Mouse (Mus musculus) midbrain, embryonic 14.5 days (tissue): ENCODE data around the gene Yif1a. TPM values are rescaled to one million over a fixed set of nuclear protein-coding genes. Genes with fewer than 3 reads are reported as not detected.

ENCODE experiments used
- ATAC-seq: fragments of 200-750 bp; cut with Nextera tagmentation; 2 replicates; pipeline ENCODE4 v1.8.0; 2017; ENCODE audit warnings: moderate number of reproducible peaks, moderate library complexity; ENCODE audit not compliant: low FRiP score, low TSS enrichment
- DNase-seq: peaks from one replicate; pipeline ENCODE4 v3.0.0-alpha.2; 2015
- H3K27ac ChIP-seq: fragments of 300-500 bp; sonication (generic); replicated peaks from 2 replicates; pipeline ENCODE4 v1.5.1; 2014; ENCODE audit warnings: mild to moderate bottlenecking, low read depth, low read length, moderate library complexity
- H3K27me3 ChIP-seq: fragments of 300-500 bp; sonication (generic); 2 replicates; pipeline ENCODE4 v1.6.1; 2014; ENCODE audit warnings: low read length, control low read depth, mixed read lengths; ENCODE audit not compliant: control insufficient read depth, insufficient read depth
- H3K36me3 ChIP-seq: fragments of 300-500 bp; sonication (generic); 2 replicates; pipeline ENCODE4 v1.6.1; 2014; ENCODE audit warnings: low read length, control low read depth; ENCODE audit not compliant: control insufficient read depth, insufficient read depth
- H3K4me1 ChIP-seq: fragments of 300-500 bp; sonication (generic); 2 replicates; pipeline ENCODE4 v1.6.1; 2014; ENCODE audit warnings: mild to moderate bottlenecking, antibody characterized with exemption, low read length, control low read depth; ENCODE audit not compliant: control insufficient read depth, insufficient read depth
- H3K4me2 ChIP-seq: fragments of 300-500 bp; sonication (generic); 2 replicates; pipeline ENCODE4 v1.6.1; 2014; ENCODE audit warnings: mild to moderate bottlenecking, low read length, moderate library complexity
- H3K4me3 ChIP-seq: fragments of 300-500 bp; sonication (generic); replicated peaks from 2 replicates; pipeline ENCODE4 v1.5.1; 2014; ENCODE audit warnings: low read depth, low read length
- H3K9ac ChIP-seq: fragments of 300-500 bp; sonication (generic); replicated peaks from 2 replicates; pipeline ENCODE4 v1.6.1; 2014; ENCODE audit warnings: mild to moderate bottlenecking, low read length, moderate library complexity
- H3K9me3 ChIP-seq: fragments of 300-500 bp; sonication (generic); 2 replicates; pipeline ENCODE4 v1.6.1; 2016; ENCODE audit warnings: low read length, control low read depth, mixed read lengths; ENCODE audit not compliant: control insufficient read depth
- WGBS: fragments of 180-500 bp; shearing (Covaris S2); extraction: QIAGEN DNeasy Blood & Tissue Kit; methylation state at CpG from one replicate; pipeline ENCODE4 v1.1.7; 2014; 5-methylcytosine and 5-hydroxymethylcytosine counted together
- polyA plus RNA-seq: library from polyadenylated mRNA; unstranded; fragments of >200 nt; fragmentation: Nextera tagmentation; extraction: Ambion mirVana; gene quantifications from 2 replicates; pipeline ENCODE4 v1.2.1, GENCODE M21; 2014

Gene Yif1a
- polyA plus RNA-seq, 1 experiment from 2014 or later, result 62.2 TPM

GRCm38 (mm10) chr19:5057876-5058775, 30.2 kb upstream of the Yif1a start:
- peaks cover 2% of the 10 kb centered on the region; the same call in 1 of the 2 replicates for H3K27me3 ChIP-seq
- no peaks in the 10 kb centered on the region for H3K36me3 ChIP-seq
- no peak overlapping the region for H3K4me3 ChIP-seq
- H3K9me3 ChIP-seq, result no peaks in the 10 kb centered on the region
- 27% methylated on average over 16 of the region's 16 CpGs for WGBS
- H3K9ac ChIP-seq, result no peak overlapping the region
- H3K4me1 ChIP-seq, result 0 out of 2 replicates have a peak, but pooled peaks cover 8% of the 10 kb centered on the region
- no peak overlapping the region for H3K27ac ChIP-seq
- DNase-seq (no peak), ATAC-seq (no peak)
- H3K4me2 ChIP-seq, result no peak overlapping the region

DNA sequence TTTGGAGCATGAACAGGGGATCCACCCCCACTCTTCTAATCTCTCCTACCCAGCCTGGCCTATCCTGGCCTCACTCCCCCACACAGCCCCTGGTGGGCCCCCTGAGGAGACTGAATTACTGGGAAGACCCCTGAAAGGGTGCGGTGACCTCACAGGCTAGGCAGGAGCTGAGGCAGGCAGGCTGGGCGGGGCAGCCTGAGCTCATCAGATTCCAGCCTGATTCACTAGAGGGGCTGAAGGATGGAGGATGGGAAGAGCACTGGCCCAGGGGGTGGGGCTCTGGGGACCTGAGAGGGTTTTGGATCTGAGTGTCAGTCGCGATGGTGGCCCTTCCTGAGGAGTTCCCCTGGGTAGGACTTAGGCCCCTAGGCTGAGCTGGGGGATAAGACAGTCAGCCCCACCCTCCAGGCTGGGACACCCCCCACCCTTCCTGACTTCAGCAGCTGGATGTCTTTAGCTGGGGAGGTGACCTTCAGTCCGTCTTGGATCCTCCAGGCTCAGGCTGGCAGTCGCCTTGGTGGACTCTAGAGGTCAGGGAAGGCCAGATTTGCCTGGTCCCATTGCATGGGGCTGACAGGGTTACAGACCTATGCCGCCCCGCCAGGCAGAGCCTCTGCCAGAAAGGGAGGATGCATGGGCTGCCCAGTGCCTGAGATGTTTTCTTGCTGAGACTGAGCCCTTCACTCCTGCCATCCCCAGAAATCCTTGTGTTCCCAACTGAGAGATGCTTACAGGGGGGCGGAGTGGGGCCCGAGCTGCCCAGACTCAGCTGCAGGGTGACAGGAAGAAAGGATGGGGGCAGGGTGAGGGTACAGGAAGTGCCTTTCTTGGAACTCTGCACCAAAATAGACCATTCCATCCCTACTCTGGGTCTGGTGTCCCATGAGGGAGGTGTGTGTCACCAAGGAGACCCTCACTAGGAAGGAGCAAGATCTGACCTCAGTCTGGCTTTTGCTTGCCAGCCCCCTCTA, 29.3 kb upstream of the Yif1a start:
- H3K27ac ChIP-seq, result no peak overlapping the region
- ATAC-seq, result no peak
- WGBS, result 12% methylated on average over 10 of the region's 10 CpGs

GRCm38 (mm10) chr19:5060365-5061330, 27.7 kb upstream of the Yif1a start:
- Histone ChIP-seq H3K27ac (no peak overlapping the region), H3K27me3 (no peaks in the 10 kb centered on the region), H3K4me2 (no peak overlapping the region), H3K4me3 (no peak overlapping the region), H3K9me3 (no peaks in the 10 kb centered on the region), H3K36me3 (no peaks in the 10 kb centered on the region), H3K4me1 (0 out of 2 replicates have a peak, but pooled peaks cover 8% of the 10 kb centered on the region), H3K9ac (no peak overlapping the region)
- 51% methylated on average over 5 of the region's 5 CpGs for whole genome bisulfite sequencing
- ATAC-seq (no peak), DNase-seq (no peak)

More for the DNA sequence above, 29.3 kb upstream of the Yif1a start:
- Histone ChIP-seq H3K27me3 (no peaks in the 10 kb centered on the region), H3K4me2 (no peak overlapping the region), H3K9me3 (no peaks in the 10 kb centered on the region), H3K4me1 (0 out of 2 replicates have a peak, but pooled peaks cover 8% of the 10 kb centered on the region), H3K4me3 (no peak overlapping the region), H3K36me3 (no peaks in the 10 kb centered on the region), H3K9ac (0 out of 2 replicates have a peak overlapping the region, but pooled peaks have one; percentile 16)
- no peak for DNase-seq

GRCm38 (mm10) chr19:5062041-5062440, 26.3 kb upstream of the Yif1a start:
- H3K4me3 ChIP-seq, result no peak overlapping the region
- ATAC-seq (no peak), DNase-seq (no peak)
- H3K36me3 ChIP-seq, result no peaks in the 10 kb centered on the region
- H3K27me3 ChIP-seq, result peaks cover 3% of the 10 kb centered on the region; the same call in 1 of the 2 replicates
- no peak overlapping the region for H3K9ac ChIP-seq
- no peaks in the 10 kb centered on the region for H3K9me3 ChIP-seq
- H3K27ac ChIP-seq, result no peak overlapping the region
- H3K4me1 ChIP-seq, result 0 out of 2 replicates have a peak, but pooled peaks cover 8% of the 10 kb centered on the region
- WGBS, result 83% methylated on average over 5 of the region's 5 CpGs
- no peak overlapping the region for H3K4me2 ChIP-seq

- 87% methylated on average over 6 of the region's 6 CpGs for WGBS
- no peak overlapping the region for H3K4me2 ChIP-seq
- ATAC-seq (no peak), DNase-seq (no peak)
- no peak overlapping the region for H3K9ac ChIP-seq
- no peak overlapping the region for H3K27ac ChIP-seq
- H3K4me3 ChIP-seq, result no peak overlapping the region
- H3K36me3 ChIP-seq, result no peaks in the 10 kb centered on the region
- peaks cover 10% of the 10 kb centered on the region; the same call in 1 of the 2 replicates for H3K4me1 ChIP-seq
- peaks cover 6% of the 10 kb centered on the region; the same call in 1 of the 2 replicates for H3K27me3 ChIP-seq
- no peaks in the 10 kb centered on the region for H3K9me3 ChIP-seq
Observed at GRCm38 (mm10) chr19:5062446-5062845, 25.9 kb upstream of the Yif1a start.

DNA sequence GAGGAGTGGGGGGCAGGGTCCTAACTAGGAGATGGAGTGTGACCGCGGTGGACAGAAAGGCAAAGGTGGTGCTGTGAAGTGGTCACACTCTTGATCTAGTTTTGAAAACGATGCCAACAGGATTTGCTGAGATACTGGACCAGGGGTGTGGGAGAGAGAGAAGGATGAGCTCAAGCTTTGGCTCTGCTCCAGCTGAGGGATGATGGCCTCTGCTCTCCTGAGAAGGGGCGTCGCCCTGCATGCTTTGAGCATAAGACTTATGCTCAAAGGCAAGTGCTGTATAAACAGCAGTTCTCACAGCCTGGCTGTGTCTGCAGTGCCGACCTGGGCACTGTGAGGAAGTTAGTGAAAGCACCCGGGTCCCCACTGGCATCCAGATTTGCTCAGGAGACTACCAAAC, 23.2 kb upstream of the Yif1a start:
- Histone ChIP-seq H3K27me3 (peaks cover 32% of the 10 kb centered on the region), H3K9ac (no peak overlapping the region), H3K4me1 (peaks cover 16% of the 10 kb centered on the region), H3K36me3 (no peaks in the 10 kb centered on the region), H3K27ac (no peak overlapping the region), H3K9me3 (no peaks in the 10 kb centered on the region), H3K4me3 (no peak overlapping the region), H3K4me2 (no peak overlapping the region)
- 76% methylated on average over 7 of the region's 7 CpGs for WGBS
- ATAC-seq (no peak), DNase-seq (no peak)

- ATAC-seq (no peak), DNase-seq (no peak)
- no peaks in the 10 kb centered on the region for H3K9me3 ChIP-seq
- 13% methylated on average over 15 of the region's 15 CpGs for WGBS
- peak overlapping the region; percentile 57; the same call in 1 of the 2 replicates for H3K9ac ChIP-seq
- H3K36me3 ChIP-seq, result no peaks in the 10 kb centered on the region
- H3K27ac ChIP-seq, result no peak overlapping the region
- H3K4me3 ChIP-seq, result peak overlapping the region; percentile 33
- H3K27me3 ChIP-seq, result peaks cover 33% of the 10 kb centered on the region
- peaks cover 28% of the 10 kb centered on the region for H3K4me1 ChIP-seq
- peak overlapping the region; percentile 72 for H3K4me2 ChIP-seq
Observed at GRCm38 (mm10) chr19:5067040-5067799, 21.1 kb upstream of the Yif1a start.
